Comparison of ENCODE assay signal across 8 mouse cellular contexts in the genomic region with DNA sequence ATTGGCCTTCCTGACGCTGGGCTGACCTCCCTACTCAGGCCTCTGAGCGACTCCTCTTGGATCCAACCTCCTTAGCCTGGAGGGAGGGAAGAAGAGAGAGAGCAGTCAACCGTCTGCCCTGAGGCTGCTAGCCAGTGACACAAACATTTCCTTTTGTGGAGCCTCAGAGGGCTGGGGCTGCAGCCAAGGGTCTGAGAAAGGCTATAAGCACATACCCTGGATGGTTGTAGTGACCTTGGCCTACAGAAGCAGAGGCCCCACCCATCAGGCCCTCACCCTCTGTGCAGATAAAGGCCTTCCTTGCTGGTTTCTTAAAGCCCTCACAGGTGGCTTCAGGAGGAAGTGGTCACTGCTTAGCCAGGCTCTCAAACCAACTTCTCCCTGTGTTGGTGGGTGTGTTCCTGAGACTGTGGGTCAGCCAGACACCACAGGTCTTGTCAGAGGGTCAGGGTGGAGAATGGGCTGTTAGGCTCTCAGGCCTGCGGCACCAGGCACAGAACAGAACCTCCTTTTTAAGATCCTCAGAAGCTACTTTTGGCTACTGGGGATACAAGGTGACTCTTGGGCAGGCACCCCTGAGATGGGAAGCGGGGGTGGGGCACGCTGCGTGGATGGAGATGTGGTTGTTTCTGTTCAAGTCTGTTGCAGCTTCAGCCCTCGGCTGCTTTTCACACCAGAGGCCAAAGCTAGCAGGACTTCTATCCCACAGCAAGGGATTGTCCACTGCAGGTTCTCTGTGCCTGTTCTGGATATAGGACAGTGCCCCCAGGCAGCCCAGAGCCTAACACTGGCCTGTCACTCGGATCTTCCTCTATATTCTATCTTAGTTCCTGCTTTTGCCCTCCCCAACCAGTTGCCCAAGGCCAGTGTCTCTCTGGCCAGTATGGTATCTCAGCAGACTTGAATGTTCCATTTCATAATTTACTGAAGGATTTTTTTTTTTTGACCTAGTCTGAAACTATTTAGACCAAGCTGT. TPM values are rescaled to one million over a fixed set of nuclear protein-coding genes. Genes with fewer than 3 reads are reported as not detected.
DNase-seq lines count a peak whose midpoint lies in the region; ATAC-seq and TF ChIP-seq lines count a peak whose summit lies in the region.

No protein-coding gene starts in this region.

- H3K4me3 ChIP-seq in heart, adult 2 months: no peak overlapping the region
- no peak overlapping the region for H3K4me3 ChIP-seq in embryonic facial prominence, embryonic 11.5 days (ENCODE audit: low read depth, low read length)
- no peak overlapping the region for H3K4me3 ChIP-seq in hindbrain, postnatal 0 days (ENCODE audit: low read length)
- no peak overlapping the region for H3K4me3 ChIP-seq in liver, postnatal 0 days (ENCODE audit: low read depth, low read length)
- H3K4me3 ChIP-seq in neural tube, embryonic 15.5 days (replicated peaks): no peak overlapping the region

- intact Hi-C loops in heart, adult 2 months (cut with DNase I): no loop called here
- intact Hi-C loops in heart, postnatal 14 days (cut with DNase I): no loop called here

- TF ChIP-seq EP300 in heart, adult 2 months (IDR thresholded peaks at IDR 0.05; ENCODE audit: insufficient read depth, low read depth, low read length): no peak
- no peak for TF ChIP-seq EP300 in liver, postnatal 0 days (IDR thresholded peaks at IDR 0.05; ENCODE audit: low read depth)

- H3K4me1 ChIP-seq in heart, adult 2 months (ENCODE audit: control insufficient read depth, insufficient read depth, low read length): peaks cover 18% of the 10 kb centered on the region
- H3K4me1 ChIP-seq in embryonic facial prominence, embryonic 11.5 days (ENCODE audit: control insufficient read depth, insufficient read depth, low read length): peaks cover 5% of the 10 kb centered on the region; the same call in 1 of the 2 replicates
- H3K4me1 ChIP-seq in hindbrain, postnatal 0 days (ENCODE audit: insufficient read depth, low read length): peaks cover 15% of the 10 kb centered on the region
- H3K4me1 ChIP-seq in liver, postnatal 0 days (ENCODE audit: insufficient read depth): peaks cover 47% of the 10 kb centered on the region
- H3K4me1 ChIP-seq in neural tube, embryonic 15.5 days: peaks cover 26% of the 10 kb centered on the region

- 61% methylated on average over 9 of the region's 9 CpGs for WGBS in heart, adult 2 months
- 68% methylated on average over 9 of the region's 9 CpGs for WGBS in embryonic facial prominence, embryonic 11.5 days
- WGBS in hindbrain, postnatal 0 days: 68% methylated on average over 9 of the region's 9 CpGs
- 48% methylated on average over 9 of the region's 9 CpGs for WGBS in liver, postnatal 0 days (ENCODE audit: insufficient replicate concordance)
- WGBS in neural tube, embryonic 15.5 days: 71% methylated on average over 9 of the region's 9 CpGs

- ATAC-seq in embryonic facial prominence, embryonic 11.5 days (replicated peaks; ENCODE audit: insufficient number of reproducible peaks, low FRiP score, low TSS enrichment, low read depth): no peak
- ATAC-seq in hindbrain, postnatal 0 days: no peak
- no peak for ATAC-seq in liver, postnatal 0 days
- ATAC-seq in neural tube, embryonic 15.5 days (ENCODE audit: low FRiP score): no peak
- no peak for ATAC-seq in CD4-positive, CD25-positive, alpha-beta regulatory T cell, adult 4 months

- no peak for TF ChIP-seq CTCF in heart, adult 2 months (IDR thresholded peaks at IDR 0.05)
- no peak for TF ChIP-seq CTCF in hindbrain, postnatal 0 days (IDR thresholded peaks at IDR 0.05; ENCODE audit: low read depth)
- TF ChIP-seq CTCF in liver, postnatal 0 days (IDR thresholded peaks at IDR 0.05; ENCODE audit: low read depth): no peak

- H3K9me3 ChIP-seq in embryonic facial prominence, embryonic 11.5 days (replicated peaks; ENCODE audit: control insufficient read depth, low read length): no peaks in the 10 kb centered on the region
- no peaks in the 10 kb centered on the region for H3K9me3 ChIP-seq in hindbrain, postnatal 0 days (ENCODE audit: low read length)
- no peaks in the 10 kb centered on the region for H3K9me3 ChIP-seq in liver, postnatal 0 days (ENCODE audit: low read length)
- H3K9me3 ChIP-seq in neural tube, embryonic 15.5 days (replicated peaks): no peaks in the 10 kb centered on the region

- H3K9ac ChIP-seq in heart, adult 2 months (ENCODE audit: low read depth, low read length): no peak overlapping the region
- peak overlapping the region; percentile 37; the same call in 1 of the 2 replicates for H3K9ac ChIP-seq in embryonic facial prominence, embryonic 11.5 days (replicated peaks; ENCODE audit: low read length)
- H3K9ac ChIP-seq in hindbrain, postnatal 0 days (replicated peaks; ENCODE audit: low read length): no peak overlapping the region
- H3K9ac ChIP-seq in liver, postnatal 0 days (replicated peaks): peak overlapping the region; percentile 52
- H3K9ac ChIP-seq in neural tube, embryonic 15.5 days (replicated peaks): no peak overlapping the region

- peaks cover 5% of the 10 kb centered on the region; the same call in 1 of the 2 replicates for H3K36me3 ChIP-seq in heart, adult 2 months (ENCODE audit: control insufficient read depth, insufficient read depth, low read length)
- H3K36me3 ChIP-seq in embryonic facial prominence, embryonic 11.5 days (replicated peaks; ENCODE audit: control insufficient read depth, insufficient read depth, low read depth, low read length): no peaks in the 10 kb centered on the region
- H3K36me3 ChIP-seq in hindbrain, postnatal 0 days (ENCODE audit: insufficient read depth, low read length): no peaks in the 10 kb centered on the region
- no peaks in the 10 kb centered on the region for H3K36me3 ChIP-seq in liver, postnatal 0 days (replicated peaks; ENCODE audit: insufficient read depth, low read length)
- no peaks in the 10 kb centered on the region for H3K36me3 ChIP-seq in neural tube, embryonic 15.5 days

- no peak overlapping the region for H3K4me2 ChIP-seq in embryonic facial prominence, embryonic 11.5 days (ENCODE audit: low read depth, low read length)
- no peak overlapping the region for H3K4me2 ChIP-seq in hindbrain, postnatal 0 days (ENCODE audit: low read depth, low read length)
- peak overlapping the region; percentile 47 for H3K4me2 ChIP-seq in liver, postnatal 0 days (ENCODE audit: low read depth, low read length)
- H3K4me2 ChIP-seq in neural tube, embryonic 15.5 days: no peak overlapping the region; the same call in 1 of the 2 replicates

- no peaks in the 10 kb centered on the region for H3K27me3 ChIP-seq in heart, adult 2 months (ENCODE audit: control insufficient read depth, insufficient read depth, low read length)
- H3K27me3 ChIP-seq in embryonic facial prominence, embryonic 11.5 days (ENCODE audit: control insufficient read depth, insufficient read depth, low read length): no peaks in the 10 kb centered on the region
- H3K27me3 ChIP-seq in hindbrain, postnatal 0 days (ENCODE audit: insufficient read depth, low read length): no peaks in the 10 kb centered on the region
- no peaks in the 10 kb centered on the region for H3K27me3 ChIP-seq in liver, postnatal 0 days (ENCODE audit: insufficient read depth, low read length)
- no peaks in the 10 kb centered on the region for H3K27me3 ChIP-seq in neural tube, embryonic 15.5 days (replicated peaks)

- H3K79me2 ChIP-seq in heart, adult 2 months (replicated peaks; ENCODE audit: control insufficient read depth, insufficient read depth, low read length): no peaks in the 10 kb centered on the region

- TF ChIP-seq POLR2A in heart, adult 2 months (IDR thresholded peaks at IDR 0.05; ENCODE audit: insufficient read depth, low read depth, low read length): no peak

- H3K27ac ChIP-seq in heart, adult 2 months: peak overlapping the region; percentile 82
- H3K27ac ChIP-seq in embryonic facial prominence, embryonic 11.5 days (replicated peaks; ENCODE audit: low read depth, low read length): no peak overlapping the region
- H3K27ac ChIP-seq in hindbrain, postnatal 0 days: peak overlapping the region; percentile 57
- peak overlapping the region; percentile 79 for H3K27ac ChIP-seq in liver, postnatal 0 days (ENCODE audit: low read depth)
- H3K27ac ChIP-seq in neural tube, embryonic 15.5 days (replicated peaks): peak overlapping the region; percentile 75

- DNase-seq in heart, adult 2 months: no peak
- DNase-seq in heart, postnatal 14 days: no peak
- DNase-seq in embryonic facial prominence, embryonic 11.5 days (ENCODE audit: low spot score): no peak
- DNase-seq in hindbrain, postnatal 0 days (ENCODE audit: low spot score): no peak
- peak; percentile 55 for DNase-seq in liver, postnatal 0 days
- no peak for DNase-seq in layer of hippocampus, adult 11-12 months (ENCODE audit: low spot score)

RNA-seq across cellular contexts. Expression of a gene that starts 34.1 kb away (rescaled TPM):
- total RNA-seq in heart, adult 2 months (2021): 100 to 1,000 TPM; 200 to 227 TPM
- polyA plus RNA-seq in heart, adult 2 months (2012; rRNA removed): 169 and 177 TPM in 2 replicates
- total RNA-seq in heart, postnatal 14 days (2021): 100 to 1,000 TPM; 290 to 401 TPM
- 4,004 and 4,291 TPM in 2 replicates for polyA plus RNA-seq in embryonic facial prominence, embryonic 11.5 days (2014; fragmentation: Nextera tagmentation; extraction: Ambion mirVana)
- 619 and 723 TPM in 2 replicates for total RNA-seq in hindbrain, postnatal 0 days (2014; rRNA removed)
- polyA plus RNA-seq in hindbrain, postnatal 0 days (2015; fragmentation: Nextera tagmentation; extraction: Ambion mirVana): 1,399 and 1,474 TPM in 2 replicates
- polyA plus RNA-seq in liver, postnatal 0 days (2015; fragmentation: Nextera tagmentation; extraction: Ambion mirVana): 750 and 799 TPM in 2 replicates
- 1,254 and 1,565 TPM in 2 replicates for polyA plus RNA-seq in neural tube, embryonic 15.5 days (2015; fragmentation: Nextera tagmentation; extraction: Ambion mirVana)
- polyA plus RNA-seq in CD4-positive, CD25-positive, alpha-beta regulatory T cell, adult 4 months (2017; shearing (Covaris generic)): 1,000 to 10,000 TPM; 2,790 to 2,877 TPM

Comparison
In these comparisons a context has a peak if more than half of its experiments do, and no peak if none do; other contexts are left out.
1. H3K9ac ChIP-seq: peak in embryonic facial prominence, embryonic 11.5 days (single experiment) and liver, postnatal 0 days (single experiment); none in heart, adult 2 months (single experiment), hindbrain, postnatal 0 days (single experiment) and neural tube, embryonic 15.5 days (single experiment).